Mouse (Mus musculus): ENCODE measurements around the gene Ssna1.

The Ssna1 gene

GRCm38 (mm10) chr2:25228995-25229530, 43.2 kb downstream of the Ssna1 start:
- DNase-seq = no peak

GRCm38 (mm10) chr2:25228431-25228889, 43.8 kb downstream of the Ssna1 start:
- peak; percentile 93 for DNase-seq

- DNase-seq = peak; percentile 51
Observed at GRCm38 (mm10) chr2:25227406-25227805, 44.8 kb downstream of the Ssna1 start.

DNA sequence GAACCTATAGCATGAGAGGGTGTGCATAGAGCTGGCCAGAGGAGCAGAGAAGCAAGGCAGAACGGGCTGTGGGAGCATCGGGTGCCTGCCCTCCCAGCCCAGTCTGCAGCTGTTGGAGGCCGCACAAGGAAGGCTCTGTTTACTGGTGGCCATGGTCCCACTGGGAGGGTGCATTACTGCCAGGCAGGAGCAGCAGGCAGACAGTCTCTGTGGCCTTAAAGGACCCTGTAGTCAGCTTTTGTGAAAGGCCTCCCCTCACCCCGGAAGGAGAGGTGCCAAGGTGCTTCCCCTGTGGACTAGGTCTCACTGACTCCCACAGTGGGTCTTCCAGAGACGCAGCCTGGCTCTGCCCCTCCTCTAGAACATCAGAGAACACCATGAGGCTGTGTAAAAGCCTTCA, 45.4 kb downstream of the Ssna1 start:
- no peak for DNase-seq

DNA sequence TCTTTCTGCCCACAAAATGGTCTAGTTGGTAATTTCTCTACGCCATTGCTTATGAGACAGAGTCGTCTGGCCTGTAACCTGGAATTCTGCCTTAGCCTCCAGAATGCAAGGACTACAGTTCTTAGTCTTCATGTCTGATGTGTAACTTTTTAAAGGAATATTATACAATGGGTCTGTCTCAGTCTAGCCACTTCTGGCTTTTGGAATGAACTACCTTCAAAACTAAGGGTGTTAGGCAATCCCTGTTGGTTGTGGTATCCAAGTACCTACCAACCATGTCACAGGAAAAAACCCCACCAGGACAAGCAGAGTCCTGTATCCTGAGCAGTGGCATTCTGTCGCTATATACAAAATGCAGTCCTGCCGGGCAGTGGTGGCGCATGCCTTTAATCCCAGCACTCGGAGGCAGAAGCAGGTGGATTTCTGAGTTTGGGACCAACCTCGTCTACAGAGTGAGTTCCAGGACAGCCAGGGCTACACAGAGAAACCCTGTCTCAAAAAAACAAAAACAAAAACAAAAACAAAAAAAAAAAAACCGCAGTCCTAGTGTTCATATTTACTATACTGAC, 46.3 kb downstream of the Ssna1 start:
- peak; percentile 55 for DNase-seq

- peak; percentile 100 for DNase-seq
Observed at GRCm38 (mm10) chr2:25224766-25225752, 47.2 kb downstream of the Ssna1 start.

- DNase-seq = no peak
Observed at GRCm38 (mm10) chr2:25224492-25224765, 47.8 kb downstream of the Ssna1 start, which contains the start of gene Tubb4b. Gene Tubb4b (minus strand): TSS chr2:25224702.

DNA sequence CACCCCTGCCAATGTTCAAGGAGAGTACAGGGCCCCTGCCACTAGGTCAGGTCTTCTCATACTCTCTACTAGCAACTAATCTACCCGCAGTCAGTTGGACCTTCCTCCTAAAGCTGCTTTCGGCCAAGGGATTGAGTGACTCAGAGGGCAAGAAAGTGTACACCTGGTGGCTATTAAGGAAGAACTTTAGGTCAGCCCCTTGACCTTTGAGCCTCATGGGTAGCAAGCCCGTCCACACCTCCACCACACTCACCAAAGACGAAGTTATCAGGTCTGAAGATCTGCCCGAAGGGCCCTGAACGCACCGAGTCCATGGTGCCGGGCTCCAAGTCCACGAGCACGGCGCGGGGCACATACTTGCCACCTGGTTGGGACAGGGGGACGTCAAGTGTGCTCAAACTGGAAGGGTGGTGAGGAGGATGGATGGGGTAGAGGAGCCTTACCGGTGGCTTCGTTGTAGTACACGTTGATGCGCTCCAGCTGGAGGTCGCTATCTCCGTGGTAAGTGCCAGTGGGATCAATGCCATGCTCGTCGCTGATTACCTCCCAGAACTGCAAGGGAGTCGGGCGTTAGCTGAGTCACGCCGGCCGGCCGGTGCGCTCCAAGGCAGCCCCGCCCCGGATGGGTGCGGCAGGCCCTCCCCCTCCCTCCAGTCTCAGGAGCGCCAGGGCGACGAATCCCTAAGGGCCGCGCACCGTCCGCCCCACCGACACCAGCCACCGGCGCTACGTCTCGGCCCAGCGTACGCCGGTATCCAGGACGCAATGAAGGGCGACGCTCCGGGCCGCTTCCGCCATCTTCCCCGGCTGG, 48.4 kb downstream of the Ssna1 start:
- DNase-seq = peak; percentile 79

GRCm38 (mm10) chr2:25221331-25221772, 50.9 kb downstream of the Ssna1 start:
- DNase-seq = no peak
